Mouse (Mus musculus): Measurements from ENCODE around the gene Loxl1. TPM values are rescaled to one million over a fixed set of nuclear protein-coding genes. Genes with fewer than 3 reads are reported as not detected.
"Not testable (repeated sequence)": the region's sequence is repeated elsewhere in the genome, so short reads cannot be mapped to it uniquely, and the experiment has no call there.

The Loxl1 gene
- polyA plus RNA-seq, 1 experiment: not detected

DNA sequence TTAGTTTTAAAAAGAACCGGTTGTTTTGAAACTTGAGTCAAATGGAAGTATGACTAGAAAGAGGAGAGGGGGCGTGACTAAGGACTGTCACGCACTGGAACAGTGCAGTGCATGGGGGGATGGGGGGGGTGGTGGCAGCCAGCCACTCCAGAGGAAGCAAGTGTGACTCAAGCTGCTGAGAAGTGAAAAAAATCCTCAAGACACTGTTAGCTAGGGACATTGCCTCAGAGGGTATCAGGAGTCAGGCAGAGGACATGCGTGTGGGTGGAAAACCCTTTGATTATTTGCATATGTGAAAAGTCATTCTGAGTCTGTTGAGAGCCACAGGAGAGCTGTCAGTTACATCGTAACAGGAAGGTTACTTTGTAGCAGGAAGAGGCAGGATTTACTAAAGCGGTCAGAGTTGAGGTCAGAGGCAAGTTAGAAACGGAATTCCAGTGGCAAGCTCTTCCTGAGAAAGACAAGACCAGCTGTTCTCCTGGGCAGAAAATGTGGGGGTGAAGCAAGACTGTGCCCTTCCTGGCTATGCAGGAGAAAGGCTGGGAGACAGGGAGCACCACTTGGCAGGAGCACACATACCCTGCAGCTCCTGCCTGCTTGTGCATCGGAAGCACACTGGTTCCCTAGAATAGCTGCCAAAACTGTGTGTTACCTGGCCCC, 37.7 kb downstream of the Loxl1 start:
- WGBS: 14% methylated on average over 8 of the region's 8 CpGs
- Histone ChIP-seq H3K27ac (ENCODE audit: insufficient read depth, low read depth, low read length) (peak overlapping the region; percentile 53), H3K4me1 (ENCODE audit: control insufficient read depth, insufficient read depth, low read length) (peaks cover 19% of the 10 kb centered on the region), H3K4me3 (ENCODE audit: insufficient read depth, low read depth, low read length) (no peak overlapping the region)
- TF ChIP-seq POLR2A (IDR thresholded peaks at IDR 0.05; ENCODE audit: insufficient read depth, low read depth, low read length) (no peak), CTCF (IDR thresholded peaks at IDR 0.05; ENCODE audit: insufficient read depth, low read depth, low read length) (no peak)

DNA sequence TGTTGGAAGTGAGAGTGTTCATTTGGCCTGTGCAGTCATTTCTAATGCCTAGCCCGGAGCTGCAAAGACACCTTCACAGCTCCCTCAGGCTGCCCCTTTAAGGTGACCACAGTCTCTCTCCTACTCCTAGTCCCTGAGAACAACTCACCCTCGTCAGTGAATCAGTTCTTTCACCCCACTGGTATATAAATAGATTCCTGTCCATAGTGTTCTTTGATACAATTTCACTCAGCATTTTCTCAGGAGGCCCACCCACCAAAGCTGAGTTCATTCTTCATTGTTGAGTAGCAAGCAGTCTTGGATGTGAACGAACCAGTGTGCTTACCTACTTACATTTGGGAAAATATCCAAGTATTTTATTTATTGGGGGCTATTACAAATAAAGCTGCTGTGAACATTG, 38.4 kb downstream of the Loxl1 start:
- WGBS: 33% methylated on average over 3 of the region's 3 CpGs
- peaks cover 19% of the 10 kb centered on the region for H3K4me1 ChIP-seq (ENCODE audit: control insufficient read depth, insufficient read depth, low read length)
- no peak overlapping the region for H3K4me3 ChIP-seq (ENCODE audit: insufficient read depth, low read depth, low read length)
- H3K27ac ChIP-seq (ENCODE audit: insufficient read depth, low read depth, low read length): peak overlapping the region; percentile 31; the same call in 1 of the 2 replicates
- TF ChIP-seq POLR2A (IDR thresholded peaks at IDR 0.05; ENCODE audit: insufficient read depth, low read depth, low read length): no peak
- TF ChIP-seq CTCF (IDR thresholded peaks at IDR 0.05; ENCODE audit: insufficient read depth, low read depth, low read length): no peak

- no peak overlapping the region for H3K4me3 ChIP-seq (ENCODE audit: insufficient read depth, low read depth, low read length)
- peaks cover 19% of the 10 kb centered on the region for H3K4me1 ChIP-seq (ENCODE audit: control insufficient read depth, insufficient read depth, low read length)
- TF ChIP-seq POLR2A (IDR thresholded peaks at IDR 0.05; ENCODE audit: insufficient read depth, low read depth, low read length): no peak
- no peak for TF ChIP-seq CTCF (IDR thresholded peaks at IDR 0.05; ENCODE audit: insufficient read depth, low read depth, low read length)
- WGBS: 86% methylated on average over 7 of the region's 7 CpGs
- H3K27ac ChIP-seq (ENCODE audit: insufficient read depth, low read depth, low read length): peak overlapping the region; percentile 31; the same call in 1 of the 2 replicates
Observed at GRCm38 (mm10) chr9:58274101-58274604, 38.8 kb downstream of the Loxl1 start.

DNA sequence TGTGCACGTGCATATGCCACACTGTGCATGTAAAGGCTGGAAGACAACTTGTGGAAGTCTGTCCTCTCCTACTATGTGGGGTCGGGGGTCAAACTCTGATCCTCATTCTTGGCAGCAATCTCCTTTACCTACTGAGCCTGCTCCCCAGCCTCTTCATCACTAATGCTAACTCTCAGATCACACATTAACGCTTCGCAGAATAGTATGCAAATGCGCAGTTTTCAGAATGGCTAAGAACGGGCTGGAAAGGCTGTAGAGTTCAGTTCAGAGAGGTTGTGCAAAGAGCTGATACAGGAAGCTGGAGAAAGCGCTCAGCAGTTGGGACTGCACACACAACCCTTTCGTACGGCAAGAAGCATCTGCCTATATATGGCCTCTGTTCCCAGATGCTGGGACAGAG, 40.1 kb downstream of the Loxl1 start:
- no peak overlapping the region for H3K4me3 ChIP-seq (ENCODE audit: insufficient read depth, low read depth, low read length)
- no peak overlapping the region for H3K27ac ChIP-seq (ENCODE audit: insufficient read depth, low read depth, low read length)
- TF ChIP-seq POLR2A (IDR thresholded peaks at IDR 0.05; ENCODE audit: insufficient read depth, low read depth, low read length) (no peak), CTCF (IDR thresholded peaks at IDR 0.05; ENCODE audit: insufficient read depth, low read depth, low read length) (no peak)
- WGBS: 78% methylated on average over 9 of the region's 9 CpGs
- H3K4me1 ChIP-seq (ENCODE audit: control insufficient read depth, insufficient read depth, low read length): peaks cover 19% of the 10 kb centered on the region

DNA sequence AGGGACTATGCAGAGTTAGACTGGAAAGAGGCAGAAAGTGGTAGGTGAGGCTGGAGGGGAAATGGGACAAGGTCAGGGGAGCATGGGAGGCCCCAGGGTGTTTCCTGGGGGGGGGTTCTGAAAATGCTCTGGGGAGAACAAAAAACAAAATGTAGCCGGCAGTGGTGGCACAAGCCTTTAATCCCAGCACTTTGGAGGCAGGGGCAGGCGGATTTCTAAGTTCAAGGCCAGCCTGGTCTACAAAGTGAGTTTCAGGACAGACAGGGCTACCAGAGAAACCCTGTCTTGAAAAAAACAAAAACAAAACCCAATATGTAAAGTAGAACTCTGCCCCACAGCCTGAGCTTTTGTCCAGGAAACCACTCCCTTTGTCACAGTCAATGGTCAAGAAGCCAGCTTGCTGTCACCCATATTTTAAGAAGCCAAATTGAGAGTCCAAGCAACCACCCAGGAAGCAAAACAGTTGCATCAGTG, 40.9 kb downstream of the Loxl1 start:
- Histone ChIP-seq H3K4me3 (ENCODE audit: insufficient read depth, low read depth, low read length) (no peak overlapping the region), H3K27ac (ENCODE audit: insufficient read depth, low read depth, low read length) (no peak overlapping the region), H3K4me1 (ENCODE audit: control insufficient read depth, insufficient read depth, low read length) (peaks cover 19% of the 10 kb centered on the region)
- TF ChIP-seq CTCF (IDR thresholded peaks at IDR 0.05; ENCODE audit: insufficient read depth, low read depth, low read length): no peak
- no peak for TF ChIP-seq POLR2A (IDR thresholded peaks at IDR 0.05; ENCODE audit: insufficient read depth, low read depth, low read length)
- 88% methylated on average over 2 of the region's 2 CpGs for WGBS

GRCm38 (mm10) chr9:58271551-58271950, 41.4 kb downstream of the Loxl1 start:
- 90% methylated on average over 9 of the region's 9 CpGs for WGBS
- H3K4me3 ChIP-seq (ENCODE audit: insufficient read depth, low read depth, low read length); H3K27ac ChIP-seq (ENCODE audit: insufficient read depth, low read depth, low read length): not testable (repeated sequence)
- H3K4me1 ChIP-seq (ENCODE audit: control insufficient read depth, insufficient read depth, low read length): peaks cover 19% of the 10 kb centered on the region

GRCm38 (mm10) chr9:58271109-58271508, 41.9 kb downstream of the Loxl1 start:
- Histone ChIP-seq H3K27ac (ENCODE audit: insufficient read depth, low read depth, low read length) (no peak overlapping the region), H3K4me3 (ENCODE audit: insufficient read depth, low read depth, low read length) (no peak overlapping the region), H3K4me1 (ENCODE audit: control insufficient read depth, insufficient read depth, low read length) (peaks cover 19% of the 10 kb centered on the region)
- 91% methylated on average over 3 of the region's 3 CpGs for WGBS
- no peak for TF ChIP-seq POLR2A (IDR thresholded peaks at IDR 0.05; ENCODE audit: insufficient read depth, low read depth, low read length)
- TF ChIP-seq CTCF (IDR thresholded peaks at IDR 0.05; ENCODE audit: insufficient read depth, low read depth, low read length): no peak

- H3K4me1 ChIP-seq (ENCODE audit: control insufficient read depth, insufficient read depth, low read length): peaks cover 13% of the 10 kb centered on the region
- no peak for TF ChIP-seq POLR2A (IDR thresholded peaks at IDR 0.05; ENCODE audit: insufficient read depth, low read depth, low read length)
- TF ChIP-seq CTCF (IDR thresholded peaks at IDR 0.05; ENCODE audit: insufficient read depth, low read depth, low read length): no peak
- 62% methylated on average over 3 of the region's 3 CpGs for WGBS
- H3K27ac ChIP-seq (ENCODE audit: insufficient read depth, low read depth, low read length): no peak overlapping the region
- H3K4me3 ChIP-seq (ENCODE audit: insufficient read depth, low read depth, low read length): no peak overlapping the region
Observed at GRCm38 (mm10) chr9:58270081-58270480, 42.9 kb downstream of the Loxl1 start.

DNA sequence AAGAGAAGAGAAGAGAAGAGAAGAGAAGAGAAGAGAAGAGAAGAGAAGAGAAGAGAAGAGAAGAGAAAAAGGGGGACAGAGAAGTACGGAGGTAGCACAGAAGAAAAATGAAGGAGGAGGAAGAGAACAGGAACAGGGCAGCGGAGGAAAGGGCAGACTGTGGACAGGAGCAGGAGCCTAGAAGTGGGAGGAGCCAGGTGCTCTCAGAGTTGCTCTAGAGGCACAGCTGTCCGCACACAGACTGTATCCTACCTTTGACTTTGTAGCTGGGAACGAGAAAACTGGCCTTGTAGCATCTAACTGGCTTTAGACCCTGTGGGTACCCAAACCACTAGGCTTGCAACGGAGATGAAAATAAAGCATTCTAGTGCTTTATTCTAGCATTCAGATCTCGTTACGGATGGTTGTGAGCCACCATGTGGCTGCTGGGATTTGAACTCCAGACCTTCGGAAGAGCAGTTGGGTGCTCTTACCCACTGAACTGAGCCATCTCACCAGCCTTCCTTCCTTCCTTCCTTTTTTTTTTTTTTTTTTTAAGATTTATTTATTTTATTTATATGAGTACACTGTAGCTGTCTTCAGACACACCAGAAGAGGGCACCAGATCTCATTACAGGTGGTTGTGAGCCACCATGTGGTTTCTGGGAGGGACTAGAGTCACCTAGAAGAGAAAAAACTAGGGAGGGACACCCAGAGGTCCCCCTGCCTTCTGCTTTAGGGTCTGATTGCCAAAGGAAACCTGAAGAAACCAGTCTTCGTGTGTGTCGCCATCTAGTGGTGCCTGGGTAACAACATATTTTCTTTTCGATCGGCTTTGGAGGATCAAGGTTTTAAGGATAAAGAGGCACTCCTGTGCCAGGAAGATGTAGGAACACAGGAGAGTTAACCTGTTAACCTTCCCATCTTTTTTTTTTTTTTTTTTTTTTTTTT, 44.3 kb downstream of the Loxl1 start:
- TF ChIP-seq CTCF (IDR thresholded peaks at IDR 0.05; ENCODE audit: insufficient read depth, low read depth, low read length) (0 out of 2 replicates have a peak, but pooled peaks have one; percentile 6), POLR2A (IDR thresholded peaks at IDR 0.05; ENCODE audit: insufficient read depth, low read depth, low read length) (no peak)
- WGBS: 57% methylated on average over 12 of the region's 12 CpGs
- H3K27ac ChIP-seq (ENCODE audit: insufficient read depth, low read depth, low read length): no peak overlapping the region
- 0 out of 2 replicates have a peak, but pooled peaks cover 2% of the 10 kb centered on the region for H3K4me1 ChIP-seq (ENCODE audit: control insufficient read depth, insufficient read depth, low read length)
- H3K4me3 ChIP-seq (ENCODE audit: insufficient read depth, low read depth, low read length): no peak overlapping the region
